Mouse (Mus musculus) hindbrain, postnatal 0 days (tissue): ENCODE results near the gene Ckm. TPM values are rescaled to one million over a fixed set of nuclear protein-coding genes. Genes with fewer than 3 reads are reported as not detected.

Experiments used
- ATAC-seq: fragments of 200-750 bp; cut with Nextera tagmentation; 2 replicates; pipeline ENCODE4 v1.8.0; 2017; ENCODE audit warnings: mild to moderate bottlenecking, moderate TSS enrichment, moderate library complexity
- DNase-seq: peaks from one replicate; pipeline ENCODE4 v3.0.0-alpha.2; 2015; ENCODE audit warnings: low spot score
- H3K27ac ChIP-seq: fragments of 300-500 bp; sonication (generic); 2 replicates; pipeline ENCODE4 v1.5.1; 2014; ENCODE audit warnings: mild to moderate bottlenecking
- H3K27me3 ChIP-seq: fragments of 300-500 bp; sonication (generic); 2 replicates; pipeline ENCODE4 v1.6.1; 2014; ENCODE audit warnings: low read length, mixed read lengths; ENCODE audit not compliant: insufficient read depth
- H3K36me3 ChIP-seq: fragments of 300-500 bp; sonication (generic); 2 replicates; pipeline ENCODE4 v1.6.1; 2014; ENCODE audit warnings: low read length, mixed read lengths; ENCODE audit not compliant: insufficient read depth
- H3K4me1 ChIP-seq: fragments of 300-500 bp; sonication (generic); 2 replicates; pipeline ENCODE4 v1.6.1; 2014; ENCODE audit warnings: antibody characterized with exemption, low read length, mixed read lengths; ENCODE audit not compliant: insufficient read depth
- H3K4me2 ChIP-seq: fragments of 300-500 bp; sonication (generic); 2 replicates; pipeline ENCODE4 v1.6.1; 2014; ENCODE audit warnings: low read depth, mild to moderate bottlenecking, low read length, moderate library complexity, mixed read lengths
- H3K4me3 ChIP-seq: fragments of 300-500 bp; sonication (generic); 2 replicates; pipeline ENCODE4 v1.5.1; 2014; ENCODE audit warnings: low read length
- H3K9ac ChIP-seq: fragments of 300-500 bp; sonication (generic); replicated peaks from 2 replicates; pipeline ENCODE4 v1.6.1; 2014; ENCODE audit warnings: mild to moderate bottlenecking, low read length, moderate library complexity, mixed read lengths
- H3K9me3 ChIP-seq: fragments of 300-500 bp; sonication (generic); 2 replicates; pipeline ENCODE4 v1.6.1; 2016; ENCODE audit warnings: low read length, mixed read lengths
- CTCF ChIP-seq: IDR thresholded peaks from 2 replicates; pipeline ENCODE4 v1.5.1; 2016; ENCODE audit warnings: antibody characterized with exemption, control low read depth, low read depth
- WGBS: fragments of 180-500 bp; shearing (Covaris S2); extraction: QIAGEN DNeasy Blood & Tissue Kit; methylation state at CpG from one replicate; pipeline ENCODE4 v1.1.7; 2014; 5-methylcytosine and 5-hydroxymethylcytosine counted together
- polyA plus RNA-seq: library from polyadenylated mRNA; unstranded; fragments of >200 nt; fragmentation: Nextera tagmentation; extraction: Ambion mirVana; gene quantifications from 2 replicates; pipeline ENCODE4 v1.2.1, GENCODE M21; 2015
- total RNA-seq: library from RNA; depleted of rRNA; stranded (reverse); fragments of >200 nt; gene quantifications from 2 replicates; pipeline ENCODE4 v1.2.3, GENCODE M21; 2014

Gene Ckm
- total and polyA plus RNA-seq, 2 experiments from 2014 or later = 0.14 to 3.9 TPM

- ATAC-seq = 0 out of 2 replicates have a peak, but pooled peaks have one; percentile 0
- Histone ChIP-seq H3K9me3 (no peaks in the 10 kb centered on the region), H3K9ac (peak overlapping the region; percentile 81), H3K27ac (peak overlapping the region; percentile 78; the same call in 1 of the 2 replicates), H3K27me3 (no peaks in the 10 kb centered on the region), H3K4me2 (peak overlapping the region; percentile 95), H3K4me1 (peaks cover 18% of the 10 kb centered on the region; the same call in 1 of the 2 replicates), H3K36me3 (no peaks in the 10 kb centered on the region), H3K4me3 (peak overlapping the region; percentile 67)
- DNase-seq = no peak
- 6% methylated on average over 14 of the region's 14 CpGs for WGBS
- no peak for TF ChIP-seq CTCF
Observed at GRCm38 (mm10) chr7:19457414-19458071, 53.0 kb downstream of the Ckm start.

DNA sequence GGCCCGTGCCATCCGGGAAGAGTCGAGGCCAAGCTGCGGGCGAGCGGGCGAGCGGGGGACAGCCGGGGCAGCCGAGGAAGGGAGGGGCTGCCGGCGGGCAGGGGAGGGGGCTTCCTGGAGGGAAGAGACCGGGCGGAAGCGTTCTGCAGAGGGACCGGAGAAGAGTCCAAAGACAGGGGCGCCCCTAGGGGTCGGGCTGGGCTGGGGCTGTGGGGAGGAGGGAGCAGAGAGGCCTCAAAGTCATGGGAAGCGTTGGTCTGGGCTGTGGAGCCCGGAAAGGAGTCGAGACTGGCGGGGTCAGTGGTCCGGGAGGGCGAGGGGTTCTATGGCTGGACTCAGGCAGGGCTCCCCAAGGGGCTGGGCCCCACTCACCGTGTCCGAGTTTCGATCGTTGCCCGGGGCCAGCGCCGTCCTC lies 53.5 kb downstream of the Ckm start:
- peak; percentile 60 for TF ChIP-seq CTCF
- Histone ChIP-seq H3K4me2 (peak overlapping the region; percentile 95), H3K27ac (peak overlapping the region; percentile 78), H3K9ac (peak overlapping the region; percentile 81), H3K27me3 (no peaks in the 10 kb centered on the region), H3K9me3 (no peaks in the 10 kb centered on the region), H3K36me3 (no peaks in the 10 kb centered on the region), H3K4me3 (peak overlapping the region; percentile 67), H3K4me1 (peaks cover 18% of the 10 kb centered on the region; the same call in 1 of the 2 replicates)
- ATAC-seq (peak; percentile 83), DNase-seq (peak; percentile 78)
- WGBS = under 1% methylated on average over 26 of the region's 31 CpGs

- peak within 1 kb of the TSS; percentile 95 for H3K4me2 ChIP-seq
- WGBS = 1% methylated on average over 23 of the region's 42 CpGs
- no peak for TF ChIP-seq CTCF
Observed at GRCm38 (mm10) chr7:19458591-19459111, 54.1 kb downstream of the Ckm start, which contains the start of gene Mark4. TSS of gene Mark4 (minus strand) at chr7:19458821.

GRCm38 (mm10) chr7:19459144-19459870 lies 54.7 kb downstream of the Ckm start:
- H3K4me2 ChIP-seq = peak overlapping the region; percentile 95
- no peaks in the 10 kb centered on the region for H3K9me3 ChIP-seq
- ATAC-seq = no peak; the same call in 1 of the 2 replicates
- no peaks in the 10 kb centered on the region for H3K36me3 ChIP-seq
- H3K4me3 ChIP-seq = peak overlapping the region; percentile 67
- peaks cover 18% of the 10 kb centered on the region; the same call in 1 of the 2 replicates for H3K4me1 ChIP-seq
- peak overlapping the region; percentile 78 for H3K27ac ChIP-seq
- DNase-seq = no peak
- no peaks in the 10 kb centered on the region for H3K27me3 ChIP-seq
- WGBS = 18% methylated on average over 6 of the region's 6 CpGs
- TF ChIP-seq CTCF = 0 out of 2 replicates have a peak, but pooled peaks have one; percentile 3
- H3K9ac ChIP-seq = peak overlapping the region; percentile 81

More at GRCm38 (mm10) chr7:19458591-19459111, 54.1 kb downstream of the Ckm start, which contains the start of gene Mark4:
- Histone ChIP-seq H3K27me3 (no peaks in the 10 kb centered on the region), H3K4me3 (peak within 1 kb of the TSS; percentile 67), H3K9me3 (no peaks in the 10 kb centered on the region), H3K27ac (peak within 1 kb of the TSS; percentile 78), H3K36me3 (no peaks in the 10 kb centered on the region), H3K9ac (peak within 1 kb of the TSS; percentile 81), H3K4me1 (peaks cover 18% of the 10 kb centered on the region; the same call in 1 of the 2 replicates)
- peak; percentile 85 for ATAC-seq
- peak; percentile 90 for DNase-seq

DNA sequence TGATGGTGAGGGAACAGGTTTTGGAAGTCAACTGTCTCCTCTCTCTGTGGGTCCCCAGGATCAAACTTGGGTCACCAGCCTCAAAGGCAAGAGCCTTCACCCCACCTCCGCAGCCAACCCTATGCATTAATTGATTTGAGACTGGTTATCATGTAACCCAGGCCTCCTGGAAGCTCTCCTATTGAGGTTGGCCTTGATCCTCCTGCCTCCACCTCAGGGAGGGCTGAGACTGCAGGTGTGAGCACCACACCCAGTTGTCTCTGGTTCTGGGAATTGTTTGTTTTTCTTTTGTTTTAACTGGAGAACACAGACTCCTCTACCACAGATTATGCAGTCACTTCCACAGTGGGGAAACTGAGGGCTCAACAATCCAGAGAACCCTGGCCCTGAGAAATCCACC lies 55.9 kb downstream of the Ckm start:
- 55% methylated on average over 1 of the region's 1 CpGs for WGBS
- no peak overlapping the region for H3K4me3 ChIP-seq
- H3K9me3 ChIP-seq = no peaks in the 10 kb centered on the region
- no peak for DNase-seq
- no peak overlapping the region for H3K4me2 ChIP-seq
- no peak overlapping the region for H3K9ac ChIP-seq
- H3K27me3 ChIP-seq = no peaks in the 10 kb centered on the region
- ATAC-seq = no peak
- TF ChIP-seq CTCF = no peak
- H3K4me1 ChIP-seq = peaks cover 18% of the 10 kb centered on the region; the same call in 1 of the 2 replicates
- H3K36me3 ChIP-seq = no peaks in the 10 kb centered on the region
- no peak overlapping the region for H3K27ac ChIP-seq

DNA sequence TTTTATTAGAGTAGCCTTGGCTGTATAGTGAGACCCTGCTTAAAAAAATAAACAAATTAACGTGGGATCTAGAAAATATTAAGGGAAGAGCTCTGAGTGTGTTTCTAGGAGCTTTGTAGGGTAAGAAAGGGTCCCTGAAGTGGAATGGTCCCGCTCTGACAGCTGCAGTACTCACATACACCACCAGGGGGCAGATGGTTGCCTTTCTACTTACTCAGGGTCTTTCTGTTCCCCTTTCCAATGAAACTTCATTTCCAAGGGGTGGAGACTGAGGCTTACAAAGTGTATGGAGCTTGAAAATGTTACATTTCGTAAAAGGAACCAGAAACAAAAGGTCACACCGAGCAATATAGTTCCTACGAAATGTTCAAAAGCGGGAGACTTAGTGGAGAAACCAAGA lies 56.9 kb downstream of the Ckm start:
- no peak for ATAC-seq
- Histone ChIP-seq H3K4me3 (no peak overlapping the region), H3K4me2 (no peak overlapping the region), H3K9me3 (no peaks in the 10 kb centered on the region), H3K9ac (no peak overlapping the region), H3K27ac (no peak overlapping the region), H3K27me3 (no peaks in the 10 kb centered on the region), H3K36me3 (no peaks in the 10 kb centered on the region), H3K4me1 (peaks cover 12% of the 10 kb centered on the region; the same call in 1 of the 2 replicates)
- DNase-seq = peak; percentile 84
- peak; percentile 94 for TF ChIP-seq CTCF
- 8% methylated on average over 6 of the region's 6 CpGs for WGBS
